Mouse (Mus musculus) 3134 (cell line): ENCODE data around the gene 4921524J17Rik.
A peak's percentile ranks its signal among the peaks of the same experiment; 100 is the strongest.

Experiments
- DNase-seq: peaks from one replicate; pipeline ENCODE4 v3.0.0-alpha.2; 2011; ENCODE audit warnings: low spot score; ENCODE audit not compliant: insufficient read length; ENCODE audit errors: extremely low read depth

Gene 4921524J17Rik

DNA sequence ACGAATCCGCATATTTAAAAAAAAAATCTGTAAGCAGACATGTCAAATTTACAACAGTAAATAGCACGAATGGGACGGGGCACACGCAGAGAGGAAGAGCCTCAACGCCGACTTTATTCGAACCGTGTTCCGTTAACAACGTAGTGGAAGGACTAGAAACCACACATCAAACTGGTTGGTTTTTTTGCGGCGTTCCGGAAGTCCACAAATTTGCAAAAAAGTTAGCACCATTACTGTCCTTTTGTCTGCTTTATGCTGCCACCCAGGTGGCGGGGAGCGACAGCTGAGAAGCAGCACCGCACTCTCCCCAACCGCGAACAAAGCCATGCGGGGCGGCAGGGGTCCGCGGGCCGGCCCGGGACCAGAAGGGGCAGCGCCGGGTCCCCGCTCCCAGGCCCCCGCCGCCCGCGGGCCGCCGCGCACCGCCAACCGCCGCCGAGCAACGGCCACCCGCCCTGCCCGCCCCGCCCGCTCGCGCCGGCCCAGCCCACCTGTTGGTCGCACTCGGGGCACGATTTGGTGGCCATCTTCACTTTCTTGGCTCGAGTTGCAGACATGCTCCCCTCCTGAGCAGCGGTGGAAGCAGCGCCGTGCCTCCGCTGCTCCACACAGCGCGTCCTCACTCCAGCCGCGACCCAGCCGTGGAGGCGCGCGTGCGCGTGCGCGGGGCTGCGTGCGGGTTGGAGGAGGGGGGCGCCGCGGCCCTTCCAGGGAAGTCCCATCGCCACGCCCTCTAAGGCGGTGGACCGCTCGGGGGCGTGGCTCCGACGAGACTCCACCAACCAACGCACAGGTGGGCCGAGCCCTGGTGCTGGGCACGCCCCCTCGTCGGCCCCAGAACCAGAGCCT, at the start of gene 4921524J17Rik:
4921524J17Rik (minus strand) TSS at position 666 of the 849 bp plus-strand sequence.
- peak; percentile 94 for DNase-seq

DNA sequence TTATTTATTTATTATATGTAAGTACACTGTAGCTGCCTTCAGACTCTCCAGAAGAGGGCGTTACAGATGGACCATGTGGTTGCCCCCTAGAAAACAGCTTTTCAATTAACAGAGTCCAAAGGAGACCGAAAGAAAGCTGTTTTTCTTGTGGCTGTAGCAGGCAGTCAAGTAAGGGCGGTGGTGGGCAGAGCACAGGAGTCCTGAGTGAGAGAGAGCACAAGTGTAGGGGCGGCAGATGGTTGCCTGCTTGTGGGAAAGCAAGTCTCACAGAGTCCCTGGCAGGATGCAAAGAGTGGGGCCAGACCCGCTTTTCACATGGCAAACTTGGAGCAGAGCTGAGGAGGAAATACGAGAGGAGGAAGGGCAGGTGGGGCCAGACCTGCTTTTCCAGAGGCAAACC, 49.8 kb upstream of the 4921524J17Rik start:
- no peak for DNase-seq

DNA sequence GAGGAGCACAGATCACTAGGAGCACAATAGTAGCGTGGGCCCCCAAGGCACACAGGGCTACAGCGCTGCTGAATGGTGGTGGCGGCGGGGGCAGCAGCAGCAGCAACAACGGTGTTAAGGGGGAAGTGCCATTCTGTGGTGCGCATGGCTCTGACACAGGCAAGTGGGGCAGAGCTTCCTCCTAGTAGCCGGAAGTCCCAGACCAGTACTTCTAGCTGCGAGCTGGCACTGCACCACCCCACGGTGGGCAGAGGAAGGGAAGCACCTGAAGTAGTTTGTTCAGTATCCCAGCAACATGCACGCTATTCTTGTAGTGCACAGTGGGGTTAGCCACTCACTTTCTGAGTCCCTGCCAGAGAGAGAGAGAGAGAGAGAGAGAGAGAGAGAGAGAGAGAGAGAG, 49.3 kb upstream of the 4921524J17Rik start:
- no peak for DNase-seq

DNA sequence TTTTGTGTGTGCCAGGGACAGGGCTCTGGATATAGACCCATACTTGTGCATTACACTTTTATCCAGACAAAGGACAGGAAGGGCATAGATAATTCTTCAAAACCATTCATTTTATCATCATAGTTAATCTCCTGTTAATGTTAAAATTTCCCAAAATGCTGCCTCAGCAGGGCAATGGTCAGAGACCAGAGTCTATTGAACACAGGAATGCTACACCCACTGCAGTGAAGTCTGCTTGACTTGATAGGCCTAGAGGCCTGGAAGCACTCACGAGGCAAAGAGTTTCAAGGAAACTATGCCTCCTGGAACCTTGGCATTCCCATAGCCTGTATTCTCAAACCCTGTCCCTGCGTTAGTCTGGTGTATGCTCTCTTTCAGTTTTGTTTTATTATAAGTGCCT, 47.1 kb upstream of the 4921524J17Rik start:
- DNase-seq = no peak

- DNase-seq = no peak
These were observed 45.8 kb upstream of the 4921524J17Rik start for GRCm38 (mm10) chr8:85478397-85478796.

DNA sequence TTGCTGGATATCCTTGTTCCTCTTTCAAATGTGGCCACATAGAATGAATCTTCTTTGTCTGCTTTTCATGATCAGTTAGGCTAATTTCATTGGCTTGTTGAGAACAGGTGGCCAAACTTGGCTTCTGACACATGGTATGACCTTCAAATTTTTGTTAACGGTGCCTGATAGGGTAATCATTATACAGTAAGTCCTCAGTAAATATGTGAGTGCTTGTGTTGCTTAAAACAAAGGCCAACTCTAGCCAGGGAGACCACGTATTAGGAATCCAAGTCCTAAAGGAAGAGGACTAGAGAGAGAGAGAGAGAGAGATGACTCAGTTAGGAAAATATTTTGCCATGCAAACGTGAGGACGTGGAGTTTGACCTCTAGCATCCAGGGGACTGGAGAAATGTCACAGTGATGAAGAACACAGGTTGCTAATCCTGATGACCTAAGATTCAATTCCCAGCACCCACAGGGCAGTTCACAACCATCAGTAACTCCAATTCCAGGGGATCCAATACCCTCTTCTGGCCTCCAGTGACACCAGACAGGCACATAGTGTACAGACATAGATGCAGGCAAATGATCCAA, 44.4 kb upstream of the 4921524J17Rik start:
- no peak for DNase-seq

GRCm38 (mm10) chr8:85474924-85475323, 42.3 kb upstream of the 4921524J17Rik start:
- no peak for DNase-seq

GRCm38 (mm10) chr8:85473246-85473645, 40.6 kb upstream of the 4921524J17Rik start:
- DNase-seq = no peak

GRCm38 (mm10) chr8:85472800-85473199, 40.2 kb upstream of the 4921524J17Rik start:
- DNase-seq = no peak

DNA sequence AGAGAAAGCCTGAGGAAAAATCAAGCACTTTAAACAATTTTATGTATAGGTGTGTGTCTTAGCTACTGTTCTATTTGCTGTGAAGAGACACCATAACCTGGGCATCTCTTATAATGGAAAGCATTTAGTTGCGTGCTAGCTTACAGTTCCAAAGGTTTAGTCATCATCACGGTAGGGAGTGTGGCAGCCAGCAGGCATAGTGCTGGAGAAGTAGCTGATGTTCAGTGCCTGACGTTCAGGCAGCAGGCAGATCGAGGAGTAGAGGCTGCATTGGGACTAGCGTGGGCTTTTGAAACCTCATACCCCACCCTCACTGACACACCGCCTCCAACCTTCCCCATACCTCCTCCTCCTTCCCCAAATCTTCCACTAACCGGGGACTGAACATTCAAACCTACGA, 38.1 kb upstream of the 4921524J17Rik start:
- DNase-seq = no peak

- no peak for DNase-seq
These were observed 33.4 kb upstream of the 4921524J17Rik start for GRCm38 (mm10) chr8:85466056-85466455.

DNA sequence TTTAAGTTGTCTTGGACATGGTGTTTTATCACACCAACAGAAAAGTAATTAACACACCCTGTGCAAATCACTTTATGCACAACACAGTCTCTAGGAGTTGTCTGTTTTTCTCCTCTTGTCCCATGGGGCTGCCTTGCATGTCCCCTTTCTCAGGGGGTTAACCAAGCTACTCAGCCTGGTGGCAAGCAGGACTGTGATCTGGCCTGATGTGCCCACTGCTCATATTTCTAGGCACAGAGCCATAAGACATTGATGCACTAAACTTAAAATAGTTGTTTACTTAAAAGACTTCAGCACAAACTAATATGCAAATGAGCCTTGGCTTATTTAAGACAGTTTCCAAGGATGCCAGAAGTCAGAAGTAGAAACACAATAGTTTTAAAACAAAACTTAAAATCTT, 31.7 kb upstream of the 4921524J17Rik start:
- no peak for DNase-seq

DNA sequence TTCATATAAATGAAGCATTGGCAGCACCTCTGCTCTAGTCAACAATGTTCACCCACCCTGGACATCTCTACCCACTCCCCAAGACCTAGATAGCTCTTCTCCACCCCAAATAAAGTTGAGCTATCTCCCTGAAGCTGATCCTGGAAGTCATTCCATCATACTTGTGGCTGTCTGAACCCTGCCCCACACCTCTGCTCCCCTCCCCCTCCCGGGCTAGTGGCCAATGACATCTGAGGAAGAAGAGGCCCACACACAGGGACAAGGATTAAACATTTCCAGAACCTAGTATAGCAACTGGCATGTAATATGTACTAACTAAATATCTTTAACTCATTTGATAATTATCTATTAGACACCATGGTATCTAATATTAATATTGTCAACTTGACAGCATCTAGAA, 29.8 kb upstream of the 4921524J17Rik start:
- no peak for DNase-seq

DNA sequence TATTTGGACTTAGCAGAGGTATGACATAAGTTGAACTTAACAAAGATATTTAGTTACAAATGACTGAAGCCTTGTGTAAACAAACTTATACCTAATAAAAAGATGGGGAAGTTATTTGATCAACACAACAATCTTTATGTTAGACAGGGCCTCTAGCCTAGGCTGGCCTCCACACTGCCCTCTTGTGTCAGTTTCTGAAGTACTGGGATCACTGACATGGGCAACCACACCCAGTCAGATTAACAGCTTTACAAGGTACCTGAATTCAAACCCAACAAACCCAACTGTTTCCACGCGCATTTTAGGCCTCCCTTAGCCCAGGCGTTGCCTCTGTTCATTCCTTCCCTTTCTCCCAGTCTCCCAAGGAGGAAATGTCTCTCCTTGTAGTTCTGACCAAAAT, 28.7 kb upstream of the 4921524J17Rik start:
- no peak for DNase-seq

GRCm38 (mm10) chr8:85460804-85461203, 28.2 kb upstream of the 4921524J17Rik start:
- DNase-seq = no peak

GRCm38 (mm10) chr8:85459582-85459981, 26.9 kb upstream of the 4921524J17Rik start:
- no peak for DNase-seq

DNA sequence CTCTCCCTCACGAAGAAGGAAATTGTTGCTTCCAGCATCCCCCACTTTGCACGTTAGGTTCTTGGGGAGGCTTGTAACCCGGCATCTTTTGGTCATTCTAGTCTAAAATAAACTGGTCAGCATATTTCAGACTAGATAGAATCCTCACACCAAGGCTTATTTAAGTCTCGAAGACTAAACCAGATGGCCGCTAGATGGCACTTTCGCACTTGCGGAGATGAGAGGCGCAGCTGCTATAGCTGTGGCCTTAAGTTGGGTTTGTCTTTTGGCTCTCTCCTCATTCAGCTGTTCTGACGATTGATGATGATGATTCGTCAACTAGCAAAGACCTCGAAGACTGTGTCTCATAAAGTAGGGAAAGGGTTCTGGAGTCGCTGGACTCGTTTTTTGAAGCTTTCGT, 23.9 kb upstream of the 4921524J17Rik start:
- peak; percentile 30 for DNase-seq

- no peak for DNase-seq
These were observed 22.1 kb upstream of the 4921524J17Rik start for GRCm38 (mm10) chr8:85454750-85455149.

DNA sequence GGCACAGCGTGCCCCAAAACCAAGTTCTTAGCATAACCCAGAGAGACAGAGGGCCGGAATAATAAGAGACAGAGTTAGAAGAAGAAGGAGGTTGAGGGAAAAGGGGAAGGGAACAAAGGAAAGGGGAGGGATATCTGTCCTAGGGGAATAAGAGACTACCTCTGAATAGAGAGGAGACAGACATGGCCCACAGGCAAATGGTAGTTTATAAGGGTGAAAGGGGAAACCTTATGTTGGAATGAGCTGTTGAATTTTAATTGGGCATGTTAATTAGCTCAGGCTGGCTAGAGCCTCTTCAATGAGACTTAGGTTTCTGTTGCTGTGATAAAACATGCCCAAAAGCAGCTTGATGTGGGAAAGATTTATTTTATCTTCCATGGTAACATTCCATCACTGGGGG, 20.6 kb upstream of the 4921524J17Rik start:
- DNase-seq = no peak

DNA sequence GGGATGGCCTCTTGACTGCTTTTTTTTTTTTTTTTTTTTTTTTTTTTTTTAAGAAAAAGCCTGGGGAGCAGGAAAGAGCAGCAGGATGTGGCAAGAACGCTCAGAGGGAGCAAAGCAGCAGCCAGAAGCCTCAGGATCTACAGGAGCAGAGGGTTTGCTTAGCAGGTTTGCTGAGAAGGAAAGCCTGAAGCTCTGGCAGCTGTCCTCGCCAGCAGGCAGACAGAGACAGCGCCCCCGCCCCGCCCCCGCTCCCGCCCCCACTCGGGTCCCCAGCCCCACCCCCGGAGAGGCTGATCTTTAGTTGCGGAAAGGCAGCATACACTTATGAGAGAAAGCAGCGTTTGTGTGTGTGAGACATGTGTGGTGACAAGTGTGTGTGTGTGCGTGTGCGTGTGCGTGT, 19.7 kb upstream of the 4921524J17Rik start:
- DNase-seq = no peak

DNA sequence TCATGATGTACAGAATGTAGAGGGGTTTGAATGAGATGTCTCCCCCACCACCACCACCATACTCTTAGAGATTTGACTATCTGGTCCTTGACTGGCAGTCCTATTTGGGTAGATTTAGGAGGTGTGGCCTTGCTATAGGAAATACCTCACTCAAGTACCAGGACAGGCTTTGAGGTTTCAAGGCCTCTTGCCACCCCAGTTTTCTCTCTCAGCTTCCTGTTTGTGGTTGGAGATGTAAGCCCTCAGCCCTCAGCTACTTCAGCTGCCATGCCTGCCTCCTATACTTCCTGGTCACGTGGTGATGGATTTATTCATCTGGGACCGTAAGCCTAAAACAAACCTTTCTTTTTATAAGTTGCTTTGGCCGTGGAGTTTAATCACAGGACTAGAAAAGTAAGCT, 17.7 kb upstream of the 4921524J17Rik start:
- DNase-seq = no peak

DNA sequence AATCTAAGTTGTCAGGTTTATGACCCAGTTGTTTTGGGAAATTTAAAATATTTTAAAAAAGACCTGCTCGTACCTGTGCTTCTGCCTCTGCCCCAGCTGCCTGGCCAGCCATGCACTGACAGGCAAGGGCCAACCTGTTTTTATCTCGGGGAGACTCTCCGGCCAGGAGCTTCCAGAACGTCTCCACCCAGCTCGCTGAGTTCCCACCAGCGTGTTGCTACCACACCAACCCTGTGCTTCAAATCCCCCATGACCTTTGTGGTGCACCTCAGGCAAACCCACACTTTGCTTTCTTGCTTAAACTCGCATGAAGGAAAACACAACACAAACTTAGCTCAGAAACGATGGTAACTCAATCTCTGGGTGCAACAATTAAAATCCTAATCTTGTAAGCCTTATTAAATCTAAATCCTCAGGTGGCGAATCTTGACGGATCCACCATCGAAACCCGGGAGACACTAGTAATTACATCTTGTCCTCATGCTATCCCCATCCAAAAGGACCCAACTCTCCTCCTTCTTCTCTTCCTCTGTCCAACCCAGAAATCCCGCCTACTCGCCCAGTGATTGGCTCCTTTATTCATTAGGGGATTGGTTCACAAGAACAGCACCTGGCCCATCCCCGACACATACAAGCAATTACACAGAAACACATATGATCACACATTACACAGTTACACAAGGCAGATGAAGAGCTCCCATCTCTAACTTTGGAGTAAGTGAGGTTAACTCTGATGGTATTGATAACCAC, 13.5 kb upstream of the 4921524J17Rik start:
- DNase-seq = no peak
